Mouse (Mus musculus) right cerebral cortex, postnatal 36 days (tissue): ENCODE measurements at regions not wholly inside any gene's neighbourhood (a gene's known extent, or its start where the extent isn't known, plus 50 kb on each side); places are given as distances from the start of the nearest gene placed in this dataset.

Experiments used
- DNase-seq, 2 experiments: peaks; one replicate each; pipeline ENCODE4 v3.0.0; 2022; ENCODE audit warnings: low spot score in 2 of 2, mixed read lengths in 1 of 2

DNA sequence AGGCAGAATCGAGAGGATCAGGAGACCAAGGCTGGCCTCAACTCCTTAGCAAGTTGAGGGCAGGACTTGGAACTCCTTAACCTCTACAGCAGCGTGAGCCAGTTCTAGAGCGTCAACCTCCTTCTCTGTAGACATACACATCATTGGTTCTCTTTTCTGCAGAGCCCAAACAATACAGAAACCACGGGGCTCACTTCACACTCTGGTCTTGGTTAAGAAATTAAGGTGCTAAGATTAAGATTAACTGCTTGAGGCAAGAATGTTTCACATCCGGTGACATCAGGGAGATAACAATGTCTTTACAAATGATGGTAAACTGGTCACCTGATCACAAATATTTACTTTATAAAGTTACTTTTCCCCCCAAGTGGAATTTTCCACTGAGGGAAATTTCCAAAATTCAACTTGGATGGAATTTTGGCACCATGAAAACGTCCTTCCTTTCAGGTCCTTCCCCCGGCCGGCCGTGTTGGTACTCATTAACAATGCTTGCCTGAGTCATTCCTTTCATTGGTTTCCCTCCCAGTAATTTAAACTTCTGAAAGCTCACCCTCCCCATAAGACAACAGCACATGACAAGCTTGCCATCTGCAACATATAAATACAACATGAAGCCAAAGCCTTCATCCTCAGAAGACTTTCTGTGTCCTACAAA lies 77.3 kb upstream of the Kdm7a start:
- DNase-seq = no peak

DNA sequence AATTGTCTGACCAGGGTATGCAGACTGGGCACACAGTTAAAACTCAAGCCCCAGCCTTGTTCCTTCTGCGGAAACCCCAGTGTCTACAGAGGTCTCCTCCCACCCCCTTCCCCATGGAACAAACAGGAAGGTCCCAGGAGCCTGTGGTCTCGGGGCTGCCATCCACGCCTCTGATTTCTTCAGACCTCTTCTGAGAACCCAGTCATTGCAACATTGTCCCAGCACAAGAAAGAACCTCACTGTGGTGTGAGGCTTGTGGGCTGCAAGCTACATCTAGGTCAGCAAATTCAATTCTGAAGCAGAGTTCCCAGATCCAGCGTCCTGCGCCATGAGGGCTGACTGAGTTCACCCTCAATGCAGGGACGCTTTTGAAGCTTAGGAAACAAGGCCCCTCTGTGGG lies 71.7 kb upstream of the Kdm7a start:
- DNase-seq = no peak

DNA sequence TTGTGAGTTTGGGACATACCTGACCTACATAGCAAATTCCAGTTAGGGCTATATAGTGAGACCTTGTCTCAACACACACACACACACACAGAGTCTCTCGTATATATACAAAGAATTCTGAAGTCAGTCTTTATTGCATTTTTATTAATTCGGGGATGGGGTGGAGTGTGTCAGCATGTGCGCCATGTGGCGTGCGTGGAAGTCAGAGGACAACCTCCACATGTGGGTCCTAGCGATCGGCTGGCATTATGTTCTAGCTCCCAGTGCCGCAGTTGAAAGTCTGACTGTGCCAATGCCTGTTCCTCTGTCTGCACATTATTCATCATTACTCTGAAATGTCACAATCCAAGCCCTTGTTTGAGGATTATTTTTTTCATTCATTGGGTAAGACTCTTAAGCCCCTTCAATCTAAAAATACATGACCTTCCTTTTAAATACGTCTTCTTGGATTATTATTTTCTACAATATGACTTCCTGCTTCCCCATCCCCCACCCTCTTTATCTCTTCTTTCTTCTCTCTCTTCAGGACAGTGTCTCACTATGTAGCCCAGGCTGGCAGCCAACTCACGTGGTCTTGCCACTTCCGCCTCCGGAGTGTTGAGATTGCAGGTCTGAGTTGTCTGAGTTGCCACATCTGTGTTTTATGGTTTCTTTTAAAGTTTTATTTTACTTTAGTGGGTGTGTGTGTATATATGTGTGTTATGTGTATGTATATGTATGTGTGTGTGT lies 68.3 kb upstream of the Kdm7a start:
- no peak for DNase-seq

DNA sequence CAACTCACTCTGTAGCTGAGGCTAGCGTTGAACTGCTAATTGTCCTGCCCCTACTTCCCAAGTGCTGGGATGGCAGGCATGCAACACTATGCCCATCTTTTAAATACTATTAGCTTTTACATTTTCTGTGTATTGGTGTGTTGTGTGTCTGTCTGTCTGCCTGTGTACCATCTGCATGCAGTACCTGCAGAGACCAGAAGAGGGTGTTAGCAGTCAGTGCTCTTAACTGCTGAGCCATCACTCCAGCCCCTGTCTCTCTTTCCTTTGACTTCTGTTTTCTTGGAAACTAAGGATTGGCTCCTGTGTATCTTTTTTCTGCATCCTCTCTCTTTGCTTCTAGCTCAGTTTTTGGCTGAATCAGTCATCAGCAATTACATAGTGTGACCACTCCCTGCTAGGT lies 66.8 kb upstream of the Kdm7a start:
- DNase-seq = no peak

DNA sequence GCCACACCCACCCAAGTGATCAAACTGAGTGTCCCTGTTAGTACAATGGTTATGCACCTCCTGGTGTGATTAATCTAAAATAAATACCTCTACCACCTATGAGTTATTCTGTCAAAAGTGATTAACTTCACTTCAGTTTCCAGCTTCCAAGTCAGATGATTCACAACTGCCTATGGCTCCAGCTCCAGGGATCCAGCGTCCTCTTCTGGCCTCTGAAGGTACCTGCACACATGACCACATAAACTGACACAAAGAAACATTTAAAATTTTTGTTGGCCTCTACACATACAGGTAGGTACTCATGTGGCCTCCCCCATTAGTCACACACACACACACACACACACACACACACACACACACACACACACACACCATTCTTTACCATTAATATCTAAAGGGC lies 63.9 kb upstream of the Kdm7a start:
- DNase-seq = no peak

DNA sequence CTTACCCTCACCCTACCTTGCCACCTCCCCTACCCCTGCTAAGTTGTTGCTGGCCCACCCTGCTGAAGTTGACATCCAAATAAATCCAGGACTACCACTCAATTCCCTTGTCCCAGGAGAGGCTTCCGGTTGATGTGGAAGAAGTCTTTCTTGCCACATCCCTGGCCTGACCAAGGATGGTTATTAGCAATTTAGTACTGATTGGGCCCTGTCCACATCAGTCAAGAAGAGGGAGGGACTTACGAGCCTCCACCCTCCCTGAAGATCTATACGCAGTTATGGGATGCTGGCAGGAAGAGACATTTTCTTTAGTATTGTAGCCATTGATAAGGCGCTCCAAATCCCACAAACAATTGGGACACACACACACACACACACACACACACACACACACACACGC lies 63.1 kb upstream of the Kdm7a start:
- DNase-seq = no peak

DNA sequence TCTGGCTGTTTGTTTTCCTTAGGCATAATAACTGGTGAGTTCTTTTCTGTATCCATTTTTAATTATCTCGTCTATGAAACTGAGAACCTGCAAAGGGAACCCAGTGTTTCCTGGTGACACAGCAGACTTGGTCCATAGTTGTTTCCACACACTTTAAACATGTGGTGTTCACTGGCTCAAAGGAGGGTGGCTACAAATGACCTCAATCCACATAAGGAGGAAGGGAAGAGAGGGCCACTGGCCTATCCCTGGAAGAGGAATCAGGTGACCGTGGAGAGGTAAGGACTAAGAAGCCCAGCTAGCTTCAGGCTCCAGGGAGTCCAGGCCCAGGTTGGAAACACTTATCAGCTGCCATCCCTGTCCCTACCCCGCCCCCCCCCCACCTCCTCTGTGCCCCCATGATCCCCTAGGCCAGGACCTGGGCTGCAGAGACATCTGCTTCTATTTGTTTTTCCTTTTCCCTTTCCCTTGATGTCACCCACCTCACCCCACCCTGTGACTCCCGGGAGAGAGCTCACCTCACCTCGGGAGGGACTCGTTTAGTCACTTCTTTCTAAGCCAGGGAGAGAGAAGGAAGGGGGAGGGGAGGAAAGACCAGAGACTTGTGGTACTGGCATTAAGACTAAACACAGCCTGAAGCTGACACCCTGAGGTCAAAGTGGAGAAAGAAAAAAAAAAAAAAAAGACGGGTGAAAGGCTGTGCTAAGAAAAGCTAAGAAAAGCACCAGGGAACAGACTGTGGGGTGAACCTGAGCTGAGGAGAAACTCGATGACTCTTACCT lies 62.2 kb upstream of the Kdm7a start:
- DNase-seq = no peak

DNA sequence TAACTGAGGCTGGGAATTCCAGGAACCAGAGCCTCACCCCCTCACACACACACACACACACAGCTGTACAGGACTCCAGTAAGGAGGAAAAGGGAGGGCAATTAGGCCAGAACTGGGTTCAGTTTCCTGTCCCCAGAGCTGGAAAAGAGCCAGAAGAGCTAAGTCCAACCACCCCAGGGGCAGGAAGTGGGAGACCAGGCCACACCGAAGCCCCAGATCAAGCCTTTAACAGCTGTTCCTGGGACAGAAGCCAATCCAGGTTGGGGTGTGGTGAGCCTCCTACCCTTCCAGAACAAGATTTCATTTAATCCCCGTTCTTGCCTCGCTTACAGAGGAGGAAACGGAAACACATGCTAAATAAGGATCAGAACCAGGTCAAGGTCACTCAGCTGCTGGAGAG lies 58.1 kb upstream of the Kdm7a start:
- DNase-seq = no peak

DNA sequence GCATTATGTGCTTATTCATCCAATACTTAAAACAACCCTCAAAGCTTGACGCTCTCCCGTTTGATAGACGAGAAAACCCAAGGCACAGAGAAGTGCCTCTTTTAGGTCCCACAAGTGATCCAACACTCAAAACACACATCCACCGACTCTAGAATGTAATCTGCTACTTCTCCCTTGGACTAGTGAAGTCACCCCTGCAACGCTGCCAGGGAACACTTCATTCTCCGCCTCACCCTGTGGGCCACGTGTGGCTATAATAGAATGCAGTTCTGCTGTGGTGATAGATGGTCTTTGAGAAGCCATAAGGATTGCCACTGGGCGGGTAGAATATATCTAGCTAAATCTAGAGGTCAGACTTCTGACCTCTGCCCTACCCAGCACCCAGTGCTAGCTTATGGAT lies 57.0 kb upstream of the Kdm7a start:
- DNase-seq = no peak

DNA sequence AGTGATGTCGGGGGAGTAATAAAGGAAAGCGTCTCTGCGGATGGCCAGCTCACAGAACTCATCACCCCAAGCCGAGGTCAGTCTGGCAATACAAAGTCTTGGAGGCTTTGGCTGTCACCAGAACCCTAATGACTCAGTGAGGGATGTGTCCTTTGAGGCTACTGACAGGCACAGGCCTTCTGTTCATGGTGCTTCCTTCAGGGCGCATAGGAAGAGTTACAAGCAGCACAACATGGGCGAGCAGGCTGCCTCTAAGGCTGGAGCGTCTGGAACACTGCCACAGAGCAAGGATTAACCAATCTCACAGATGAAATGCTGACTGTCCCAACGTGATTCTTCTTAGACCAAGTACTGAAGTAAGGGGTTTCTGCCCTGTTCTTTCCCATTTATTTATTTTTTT lies 55.4 kb upstream of the Kdm7a start:
- DNase-seq = no peak

DNA sequence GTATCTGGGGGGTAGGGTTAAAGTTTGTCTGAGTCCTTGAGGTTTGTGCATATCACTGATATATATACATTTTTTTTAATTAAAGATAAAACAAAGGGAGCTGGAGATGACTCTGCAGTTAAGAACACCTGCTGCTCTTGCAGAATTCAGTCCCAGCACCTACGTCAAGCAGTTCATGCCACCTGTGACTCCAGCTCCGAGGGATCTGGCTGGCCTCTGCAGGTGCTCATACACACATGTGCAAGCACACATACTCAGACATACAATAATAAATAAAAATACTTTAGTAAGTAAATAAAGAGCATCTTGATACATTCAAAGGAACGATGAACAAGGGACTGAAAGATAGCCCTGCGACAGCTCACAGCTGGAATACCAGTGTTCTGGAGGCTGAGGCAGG lies 53.9 kb upstream of the Kdm7a start:
- no peak for DNase-seq

DNA sequence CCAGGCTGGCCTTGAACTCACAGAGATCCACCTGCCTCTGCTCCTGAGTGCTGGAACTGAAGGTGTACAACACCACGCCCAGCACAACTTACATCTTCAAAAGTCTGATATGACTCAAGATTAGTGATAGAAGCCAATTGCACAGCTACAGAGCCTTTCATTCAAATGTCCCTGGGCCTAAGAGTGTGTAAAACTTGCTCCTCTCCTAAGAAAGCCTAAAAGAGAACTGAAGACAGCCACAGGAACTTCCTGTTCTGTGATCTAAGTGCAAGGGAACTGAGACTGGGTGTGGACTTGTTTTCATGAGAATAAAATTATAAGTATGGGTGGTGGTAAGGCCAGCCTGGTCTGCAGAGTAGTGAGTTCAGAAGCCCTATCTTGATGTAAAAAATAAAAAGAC lies 52.5 kb upstream of the Kdm7a start:
- DNase-seq = no peak

DNA sequence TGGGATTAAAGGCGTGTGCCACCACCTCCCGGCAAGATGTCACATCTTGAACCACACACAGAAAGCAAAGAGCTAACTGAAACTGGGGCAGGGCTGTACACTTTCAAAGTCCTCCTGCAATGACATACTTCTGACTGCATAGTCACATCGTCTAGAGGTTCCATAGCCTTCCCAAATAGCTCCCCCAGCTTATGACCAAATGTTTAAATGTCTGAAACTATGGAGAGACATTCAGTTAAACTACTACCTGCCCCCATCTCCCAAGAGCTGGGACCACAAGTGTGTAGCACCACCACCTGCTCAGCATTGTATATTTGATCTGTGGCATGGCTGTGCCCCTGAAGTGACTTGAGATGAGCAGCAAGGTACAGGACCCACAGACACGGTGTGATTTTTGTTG lies 52.1 kb upstream of the Kdm7a start:
- no peak for DNase-seq

DNA sequence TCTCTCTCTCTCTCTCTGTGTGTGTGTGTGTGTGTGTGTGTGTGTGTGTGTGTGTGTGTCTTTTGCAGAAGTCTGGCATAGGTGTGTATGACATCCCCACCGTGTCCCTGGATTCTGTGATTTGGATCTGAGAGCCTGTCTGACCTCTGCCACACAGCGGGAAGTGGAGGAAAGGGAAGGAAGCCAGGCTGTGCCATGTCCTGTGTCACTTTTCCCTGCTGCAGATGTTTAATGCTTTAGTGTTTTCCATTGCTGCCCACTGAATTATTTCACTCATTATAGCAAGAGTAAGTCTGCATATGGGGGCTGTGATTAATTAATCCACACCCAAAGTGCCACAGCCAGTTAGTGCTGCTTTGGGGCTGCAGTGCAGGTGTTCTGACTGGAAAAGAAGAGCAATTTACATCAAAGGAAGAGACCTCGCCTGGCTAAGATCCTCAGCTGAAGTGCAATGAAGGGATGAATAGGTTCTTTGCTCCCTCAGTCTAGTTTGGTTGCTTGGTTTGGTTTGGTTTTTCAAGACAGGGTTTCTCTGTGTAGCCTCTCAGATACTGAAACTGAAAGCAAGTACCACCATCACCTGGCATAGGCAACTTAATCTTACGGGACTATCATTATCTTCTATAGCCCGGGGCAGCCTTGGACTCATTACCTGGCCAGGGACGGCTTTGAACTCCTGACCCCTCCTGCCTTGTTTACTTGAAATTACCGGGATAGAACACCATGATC lies 51.2 kb upstream of the Kdm7a start:
- no peak for DNase-seq

DNA sequence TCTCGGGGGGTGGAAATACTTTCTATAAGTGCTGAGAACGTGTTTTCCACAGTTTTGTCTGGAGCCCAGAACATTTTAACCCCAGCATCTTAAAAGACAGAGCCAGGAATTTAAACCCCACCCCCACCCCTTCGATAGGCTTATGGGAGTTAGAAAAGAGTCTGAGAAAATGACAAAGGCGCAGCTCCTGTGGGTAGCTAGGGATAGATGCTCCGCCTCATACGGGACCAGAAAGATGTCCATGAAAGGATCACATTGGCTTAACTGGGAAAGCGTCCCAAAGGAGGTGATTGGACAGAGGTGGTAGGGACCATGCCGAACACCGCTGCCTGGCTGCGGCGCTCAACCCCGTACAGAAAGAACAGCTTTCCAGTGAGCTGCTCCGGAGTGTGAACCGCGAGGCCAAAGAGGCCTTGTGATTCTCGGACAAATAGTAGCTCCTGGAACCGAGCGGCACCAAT lies 50.6 kb upstream of the Kdm7a start:
- peak in 1 of 2 experiments; percentile 11 for DNase-seq

DNA sequence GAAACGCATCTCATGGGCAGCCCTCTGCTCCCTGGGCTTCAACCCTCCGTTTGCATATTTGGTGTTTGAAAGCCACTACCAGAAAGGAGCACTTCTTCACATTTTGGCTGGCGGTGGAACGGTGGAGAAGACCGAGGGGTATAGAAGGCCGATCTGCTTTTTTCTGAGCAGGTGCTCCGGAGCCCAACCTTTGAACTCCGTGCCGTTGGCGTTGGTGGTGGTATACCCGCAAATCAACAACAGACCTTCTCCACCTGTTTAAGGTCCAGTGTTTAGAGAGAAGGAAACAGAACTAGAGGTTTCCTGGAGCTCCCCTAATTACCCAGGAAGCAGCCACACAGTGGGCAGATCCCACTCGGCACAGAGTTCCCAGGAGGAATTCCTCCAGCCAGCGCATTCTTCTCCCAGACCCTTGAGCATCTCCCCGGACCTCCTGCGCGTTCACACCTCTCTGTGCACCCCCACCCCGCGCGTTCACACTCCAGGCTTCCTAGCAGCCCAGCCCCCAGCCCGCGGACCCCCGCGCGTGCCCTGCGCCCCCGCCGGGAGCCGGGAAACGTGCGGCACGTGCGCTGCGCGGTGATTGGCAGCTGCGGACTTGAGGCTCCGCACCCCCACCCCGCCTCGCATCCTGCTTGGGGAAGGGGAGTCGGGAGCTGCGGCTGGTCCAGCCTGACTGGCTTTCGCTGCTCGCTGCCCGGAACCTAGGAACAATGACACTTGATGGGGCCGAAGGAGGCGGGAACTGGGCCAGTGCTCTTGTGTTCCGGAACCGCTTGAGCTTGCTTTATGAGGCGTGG lies 49.9 kb upstream of the Kdm7a start:
- DNase-seq = peak; percentile 16 to 32
